Mouse (Mus musculus): ENCODE results near the gene Gpd1.
"Not testable (repeated sequence)": the region's sequence is repeated elsewhere in the genome, so short reads cannot be mapped to it uniquely, and the experiment has no call there.

Gpd1 gene

DNA sequence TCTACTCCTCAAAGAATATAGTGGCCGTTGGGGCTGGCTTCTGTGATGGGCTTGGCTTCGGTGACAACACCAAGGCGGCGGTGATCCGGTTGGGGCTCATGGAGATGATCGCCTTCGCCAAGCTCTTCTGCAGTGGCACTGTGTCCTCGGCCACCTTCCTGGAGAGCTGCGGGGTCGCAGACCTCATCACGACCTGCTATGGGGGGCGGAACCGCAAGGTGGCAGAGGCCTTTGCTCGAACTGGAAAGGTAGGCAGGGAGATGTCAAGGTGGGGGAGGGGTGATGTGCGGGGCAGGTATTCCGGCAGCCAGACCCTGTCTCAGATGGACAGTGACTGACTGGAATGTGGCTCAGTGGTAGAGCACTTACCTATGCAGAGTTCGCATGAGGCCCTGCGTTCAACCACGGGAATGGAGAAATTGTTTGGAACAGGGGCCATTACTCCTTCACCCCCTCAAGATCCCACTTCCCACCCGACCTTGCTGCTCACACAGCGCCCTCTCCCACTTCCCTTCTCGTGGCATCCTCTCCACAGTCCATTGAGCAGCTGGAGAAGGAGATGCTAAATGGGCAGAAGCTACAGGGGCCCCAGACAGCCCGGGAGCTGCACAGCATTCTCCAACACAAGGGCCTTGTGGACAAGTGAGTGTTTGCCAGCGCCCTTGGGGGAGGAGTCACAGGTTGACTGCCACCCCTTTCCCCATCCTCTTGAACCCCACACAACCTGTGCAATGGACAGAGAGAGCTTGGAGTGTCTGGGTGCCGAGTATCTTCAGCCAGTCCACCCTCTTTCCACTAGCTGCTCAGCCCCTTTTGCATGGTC, 4.8 kb downstream of the Gpd1 start:
- DNase-seq (ENCODE audit: low read depth, low spot score), result no peak

DNA sequence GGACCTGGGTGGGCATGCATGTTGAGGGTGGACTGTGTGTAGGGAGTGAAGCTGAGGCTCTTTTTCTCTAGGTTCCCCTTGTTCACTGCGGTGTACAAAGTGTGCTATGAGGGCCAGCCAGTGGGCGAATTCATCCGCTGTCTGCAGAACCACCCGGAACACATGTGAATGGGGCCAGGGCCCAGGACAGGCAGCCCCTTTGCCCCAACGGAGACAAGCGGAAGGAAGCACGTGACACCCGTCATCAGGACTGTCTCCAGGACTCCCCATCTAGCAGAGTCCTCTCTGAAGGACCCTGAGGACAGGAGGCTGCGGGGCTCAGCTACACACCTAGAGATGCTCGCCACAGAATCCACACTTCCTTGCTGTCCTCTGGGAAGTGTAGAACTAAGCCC, 5.8 kb downstream of the Gpd1 start:
- DNase-seq (ENCODE audit: low read depth, low spot score), result no peak

DNA sequence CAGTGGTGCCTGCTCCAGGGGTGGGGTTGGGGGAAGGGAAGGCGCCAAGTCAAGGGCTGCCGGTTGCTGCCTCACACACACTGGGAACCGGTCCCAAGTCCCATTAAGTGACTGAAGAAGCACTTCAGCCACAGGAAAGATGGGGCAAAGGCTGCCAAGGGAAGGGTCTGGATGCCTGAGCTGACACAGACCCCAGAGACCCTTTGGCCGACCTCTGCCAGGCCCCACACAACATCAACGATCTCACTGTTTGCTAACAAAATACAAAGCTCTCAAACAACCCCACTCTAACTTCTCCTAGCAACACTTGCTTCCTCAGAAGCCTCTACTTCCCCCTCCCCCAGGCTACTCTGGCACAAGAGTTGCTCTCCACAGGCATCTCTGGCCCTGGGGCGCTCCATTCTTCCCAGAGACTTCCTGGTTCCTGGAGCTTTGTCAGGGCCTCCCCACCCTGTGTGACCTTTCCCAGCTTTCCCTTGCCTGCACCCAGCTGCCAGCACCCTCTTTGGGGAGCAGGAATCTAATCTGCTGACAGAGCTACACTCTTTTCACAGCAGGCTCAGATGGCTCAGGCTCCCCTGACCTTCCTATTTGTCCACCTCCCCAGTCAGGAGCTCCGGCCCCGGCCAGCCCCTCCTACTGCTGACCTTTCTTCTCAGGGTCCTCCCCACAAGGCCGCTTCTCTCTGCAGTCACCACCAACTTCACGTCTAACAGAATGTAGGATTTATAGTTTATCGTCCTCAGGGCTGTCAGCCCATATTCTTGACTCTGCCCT, 6.4 kb downstream of the Gpd1 start:
- DNase-seq (ENCODE audit: low read depth, low spot score), result no peak

DNA sequence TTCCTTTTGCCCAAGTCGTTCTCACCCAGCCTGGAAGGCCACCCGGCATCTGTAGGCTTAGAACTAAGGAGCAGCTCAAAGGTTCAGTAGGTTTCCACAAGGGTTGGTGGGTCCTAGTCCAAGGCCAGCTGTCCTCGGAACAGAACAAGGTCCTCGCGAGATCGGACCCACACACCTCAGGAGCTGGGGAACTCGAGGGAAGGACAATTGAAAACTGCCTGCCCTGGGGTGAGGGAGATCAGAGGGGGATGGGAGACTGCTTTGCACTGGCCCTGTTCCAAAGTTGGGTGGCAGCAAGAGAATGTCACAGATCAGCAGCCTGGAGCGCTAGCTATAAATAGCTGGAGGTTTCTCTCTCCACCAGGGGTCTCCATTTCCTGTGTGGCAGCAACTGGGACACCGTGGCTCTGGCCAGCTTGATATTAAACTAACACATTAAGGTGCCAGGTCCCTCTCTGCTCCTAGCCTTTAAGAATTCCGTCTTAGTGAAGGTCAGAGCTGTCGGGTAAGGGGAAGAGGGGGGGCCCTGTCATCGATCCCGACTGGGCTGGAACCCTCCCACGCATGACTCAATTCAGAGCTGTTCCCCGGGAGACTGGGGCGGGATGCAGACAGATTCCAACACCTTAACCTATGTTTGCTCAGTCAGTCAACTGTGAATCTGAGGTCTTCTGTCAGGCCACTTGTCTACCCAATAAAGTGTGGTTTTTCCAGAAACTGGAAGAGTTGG, 7.1 kb downstream of the Gpd1 start:
- peak; percentile 68 for DNase-seq (ENCODE audit: low read depth, low spot score)

DNA sequence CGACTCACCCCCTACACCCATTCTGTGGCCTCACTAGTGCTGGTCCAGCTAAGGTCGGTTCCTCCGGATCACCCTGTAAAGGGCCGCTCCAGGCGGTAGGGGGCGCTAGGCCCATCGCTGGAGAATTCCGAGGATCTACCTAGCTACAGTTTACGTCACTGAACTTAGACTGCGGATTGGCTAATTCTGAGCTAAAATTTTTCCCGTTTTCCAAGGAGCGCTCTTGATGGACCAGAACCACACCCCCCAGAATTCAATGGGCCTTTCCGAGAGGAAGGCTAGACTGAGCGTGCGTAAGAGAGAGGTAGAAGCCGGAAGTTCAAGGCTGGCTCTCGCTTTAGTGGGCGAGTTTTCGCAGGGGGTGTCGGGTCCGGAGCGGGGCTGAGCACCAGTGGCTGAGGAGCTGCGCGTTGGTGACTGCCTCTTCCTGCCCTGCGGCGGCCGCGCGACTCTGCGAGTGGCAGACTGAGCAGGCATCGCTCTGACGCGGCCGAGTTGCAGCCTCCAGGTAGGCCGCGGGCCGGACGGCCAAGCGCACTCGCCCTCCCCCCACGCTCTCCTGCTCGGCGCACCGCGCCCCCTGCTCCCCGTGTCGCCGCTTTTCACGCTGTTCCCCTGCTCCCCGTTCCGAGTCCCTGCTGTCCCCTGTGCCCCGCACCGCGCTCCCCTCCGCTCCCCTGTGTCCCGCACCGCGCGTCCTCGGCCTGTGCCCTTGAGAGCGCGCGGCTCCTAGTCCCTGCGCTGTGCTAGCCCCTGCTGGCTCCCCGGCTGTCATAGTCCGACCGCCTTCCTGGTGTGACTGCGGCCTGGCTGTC, 8.2 kb downstream of the Gpd1 start, which contains the start of gene Cox14:
TSS of gene Cox14 (plus strand) at position 278 of the 815 bp plus-strand sequence.
- peak; percentile 99 for DNase-seq (ENCODE audit: low read depth, low spot score)

DNA sequence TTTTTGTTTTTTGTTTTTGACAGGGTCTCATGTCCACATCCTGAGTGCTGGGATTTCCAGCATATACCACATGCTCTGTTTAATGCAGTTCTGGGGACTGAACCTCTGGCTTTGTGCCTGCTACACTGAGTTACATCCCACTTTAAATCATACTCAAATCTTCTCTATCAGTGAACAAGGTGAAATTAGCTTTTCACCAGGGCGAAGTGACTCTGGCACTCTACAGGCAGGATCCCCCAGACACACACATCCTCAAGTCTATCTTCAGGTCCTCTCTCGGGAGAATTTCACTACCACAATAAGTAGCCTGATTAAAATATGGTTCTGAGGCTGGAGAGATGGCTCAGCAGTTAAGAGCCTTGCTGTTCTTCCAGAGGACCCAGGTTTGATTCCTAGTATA, 9.2 kb downstream of the Gpd1 start:
- DNase-seq (ENCODE audit: low read depth, low spot score), result no peak

DNA sequence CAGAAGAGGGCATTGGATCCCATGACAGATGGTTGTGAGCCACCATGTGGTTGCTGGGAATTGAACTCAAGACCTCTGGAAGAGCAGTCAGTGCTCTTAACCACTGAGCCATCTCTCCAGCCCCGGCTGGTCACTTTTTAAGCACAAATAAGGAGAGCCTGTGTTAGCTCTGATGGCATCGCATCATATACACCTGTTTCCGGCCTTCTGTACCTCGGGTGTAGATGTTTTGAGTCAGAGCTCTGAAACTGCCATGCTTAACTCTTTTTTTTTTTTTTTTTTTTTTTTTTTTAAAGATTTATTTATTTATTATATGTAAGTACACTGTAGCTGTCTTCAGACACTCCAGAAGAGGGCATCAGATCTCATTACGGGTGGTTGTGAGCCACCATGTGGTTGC, 9.7 kb downstream of the Gpd1 start:
- DNase-seq (ENCODE audit: low read depth, low spot score), result not testable (repeated sequence)

DNA sequence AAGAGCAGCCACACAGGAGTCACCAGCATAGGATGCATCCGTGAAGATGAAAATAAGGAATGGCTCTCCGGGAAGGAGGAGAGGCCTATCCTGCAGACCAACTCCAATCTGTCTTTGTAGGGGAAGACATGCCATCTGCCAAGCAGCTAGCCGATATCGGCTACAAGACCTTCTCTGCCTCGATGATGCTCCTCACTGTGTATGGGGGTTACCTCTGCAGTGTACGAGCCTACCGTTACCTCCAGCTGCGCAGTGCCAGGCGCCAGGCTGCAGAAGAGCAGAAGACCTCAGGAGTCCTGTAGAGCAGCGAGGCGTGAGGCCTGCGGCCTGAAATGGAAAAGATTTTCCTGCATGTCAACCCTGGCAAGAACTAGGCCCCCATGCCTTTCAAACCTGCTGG, 10.2 kb downstream of the Gpd1 start:
- DNase-seq (ENCODE audit: low read depth, low spot score), result no peak

DNA sequence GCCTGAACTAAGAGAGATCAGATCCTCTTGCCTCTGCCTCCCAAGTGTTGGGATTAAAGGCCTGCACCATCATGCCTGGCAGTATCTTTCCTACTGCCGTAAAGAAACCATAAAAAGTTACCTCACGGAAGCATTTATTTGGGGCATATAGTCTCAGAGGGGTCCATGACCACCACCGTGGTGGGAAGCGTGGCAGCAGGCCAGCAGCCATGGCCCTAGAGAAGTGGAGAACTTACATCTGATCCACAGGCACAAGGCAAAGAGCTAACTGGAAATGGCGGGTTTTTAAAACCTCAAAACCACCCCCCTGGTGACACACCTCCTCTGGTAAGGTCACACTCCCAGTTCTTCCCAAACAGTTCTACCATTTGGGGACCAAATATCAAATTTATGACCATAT, 10.9 kb downstream of the Gpd1 start:
- DNase-seq (ENCODE audit: low read depth, low spot score), result no peak

DNA sequence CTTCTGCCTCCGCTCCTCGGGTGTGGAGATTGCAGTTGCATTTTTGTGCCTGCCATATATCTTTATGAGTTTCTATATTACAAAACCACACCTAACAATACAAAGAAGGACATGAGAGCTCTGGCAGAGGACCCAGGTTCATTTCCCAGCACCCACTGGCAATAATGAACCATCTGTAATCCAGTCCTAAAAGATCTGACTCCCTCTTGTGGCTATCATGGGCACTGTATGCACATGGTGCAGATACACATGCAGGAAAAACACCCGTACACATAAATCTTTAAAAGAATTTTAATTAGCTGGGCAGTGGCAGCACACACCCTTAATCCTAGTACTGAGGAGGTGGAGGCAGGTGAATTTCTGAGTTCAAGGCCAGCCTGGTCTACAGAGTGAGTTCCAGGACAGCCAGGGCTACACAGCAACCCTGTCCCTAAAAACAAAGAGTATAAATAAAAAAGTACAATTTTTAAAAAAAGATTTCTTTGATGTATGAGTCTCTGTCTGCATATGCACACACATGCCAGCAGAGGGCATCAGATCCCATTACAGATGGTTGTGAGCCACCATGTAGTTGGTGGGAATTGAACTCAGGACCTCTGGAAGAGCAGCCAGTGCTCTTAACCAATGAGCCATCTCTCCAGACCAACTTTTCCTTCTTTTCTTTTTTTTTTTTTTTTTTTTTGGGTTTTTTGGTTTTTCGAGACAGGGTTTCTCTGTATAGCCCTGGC, 11.9 kb downstream of the Gpd1 start:
- no peak for DNase-seq (ENCODE audit: low read depth, low spot score)

DNA sequence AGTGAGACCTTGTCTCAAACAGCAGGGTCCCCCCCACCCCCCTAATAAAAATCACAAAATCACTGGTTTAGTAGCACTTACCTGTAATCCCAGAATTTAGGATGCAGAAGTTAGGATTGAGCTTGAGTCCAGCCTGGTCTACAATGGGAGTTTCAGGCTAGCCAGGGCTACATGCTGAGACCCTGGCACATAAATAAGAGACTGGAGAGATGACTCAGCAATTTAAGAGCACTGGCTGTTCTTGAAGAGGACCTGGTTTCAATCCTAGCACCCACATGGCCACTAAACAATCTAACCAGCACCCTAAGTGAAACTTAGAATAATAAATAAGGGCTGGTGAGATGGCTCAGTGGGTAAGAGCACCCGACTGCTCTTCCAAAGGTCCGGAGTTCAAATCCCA, 13.9 kb downstream of the Gpd1 start:
- no peak for DNase-seq (ENCODE audit: low read depth, low spot score)

DNA sequence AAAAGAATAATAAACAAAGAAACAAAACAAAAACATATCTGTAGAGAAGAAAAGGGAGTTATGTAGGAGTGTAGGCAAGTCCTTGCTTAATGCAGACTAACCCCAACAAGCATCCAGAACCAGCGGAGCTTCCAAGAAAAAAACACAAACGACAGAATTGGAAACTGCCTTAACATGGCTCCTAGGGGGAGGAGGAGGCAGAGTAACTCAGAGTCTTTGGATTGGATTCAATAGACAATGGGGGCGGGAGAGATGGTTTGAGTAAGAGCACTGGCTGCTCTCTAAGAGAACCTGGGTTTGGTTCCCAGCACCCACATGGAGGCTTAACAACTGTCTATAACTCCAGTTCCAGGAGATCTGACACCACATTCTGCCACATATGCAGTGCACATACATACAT, 14.4 kb downstream of the Gpd1 start:
- no peak for DNase-seq (ENCODE audit: low read depth, low spot score)

DNA sequence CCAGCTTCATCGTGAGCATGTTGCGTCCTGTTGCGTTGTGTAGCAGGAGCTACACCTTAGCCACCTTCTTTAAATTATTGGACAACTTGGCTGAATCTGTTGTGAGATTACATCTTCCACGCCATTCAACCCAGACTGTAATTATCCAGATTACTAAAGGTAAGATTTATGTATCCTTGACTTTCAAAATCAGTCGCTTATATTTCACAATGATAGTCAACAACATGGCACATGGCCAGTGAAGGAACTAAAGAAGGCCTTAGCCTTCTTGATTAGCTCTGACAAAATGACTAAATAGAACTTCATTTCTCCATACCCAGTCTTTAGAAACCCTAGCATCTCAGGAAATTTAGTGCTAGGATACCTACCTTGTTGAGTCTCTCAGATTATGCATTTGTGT, 15.9 kb downstream of the Gpd1 start:
- DNase-seq (ENCODE audit: low read depth, low spot score), result no peak

DNA sequence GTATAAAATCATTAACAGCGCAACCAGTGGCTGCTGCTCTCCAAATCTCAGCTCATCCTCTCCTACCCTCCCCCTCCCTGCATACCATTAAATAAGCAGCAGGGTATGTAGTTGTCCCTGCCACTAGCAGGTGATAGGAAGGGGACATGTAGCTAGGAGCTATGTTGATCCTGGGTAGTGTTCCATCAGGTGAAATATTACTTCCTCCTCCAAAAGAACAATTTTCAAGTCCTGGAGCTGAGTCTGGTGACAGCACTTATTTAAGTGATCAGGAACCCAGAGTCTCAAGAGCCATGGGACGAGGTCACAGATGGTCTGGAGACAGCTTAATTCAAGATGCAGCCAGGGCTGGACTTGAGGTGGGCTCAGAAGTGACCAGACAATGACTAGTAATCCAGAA, 18.3 kb downstream of the Gpd1 start:
- DNase-seq (ENCODE audit: low read depth, low spot score), result no peak

DNA sequence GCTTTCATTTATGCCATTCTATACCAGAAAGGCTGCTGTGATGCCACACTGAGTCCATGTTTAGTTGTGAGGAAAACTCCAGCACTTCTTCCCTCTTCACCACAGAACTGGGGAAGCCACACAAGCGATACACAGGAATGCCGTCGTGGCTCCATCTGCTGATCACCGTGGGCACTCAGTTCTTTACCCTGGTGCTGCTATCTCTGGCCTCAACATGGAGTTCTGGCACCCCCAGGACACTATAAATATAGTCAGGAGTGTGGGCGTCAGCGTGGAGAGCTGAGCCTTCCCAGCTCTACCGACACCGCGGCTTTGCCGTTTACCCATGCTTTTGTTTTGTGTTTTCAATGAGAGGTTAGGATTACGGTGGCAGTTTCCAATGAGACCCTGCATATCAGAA, 19.4 kb downstream of the Gpd1 start:
- no peak for DNase-seq (ENCODE audit: low read depth, low spot score)

DNA sequence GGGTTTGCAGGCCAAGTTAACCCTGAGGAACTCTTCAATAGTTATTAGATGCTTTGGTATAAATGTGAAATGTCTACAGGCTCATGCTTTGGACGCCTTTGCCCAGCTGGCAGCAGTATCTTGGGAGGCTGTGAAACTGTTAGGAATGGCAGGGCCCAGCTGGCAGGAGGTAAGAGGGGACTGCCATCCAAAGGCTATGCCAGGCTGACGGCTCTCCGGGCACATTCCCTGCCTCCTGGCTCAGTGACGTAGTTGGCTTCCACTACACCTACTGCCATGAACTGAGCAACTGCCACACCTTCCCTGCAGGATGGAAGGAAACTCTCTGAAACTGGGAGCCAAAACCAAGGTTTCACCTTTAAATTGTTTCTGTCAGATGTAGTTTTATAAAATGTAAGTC, 22.9 kb downstream of the Gpd1 start:
- DNase-seq (ENCODE audit: low read depth, low spot score), result no peak

DNA sequence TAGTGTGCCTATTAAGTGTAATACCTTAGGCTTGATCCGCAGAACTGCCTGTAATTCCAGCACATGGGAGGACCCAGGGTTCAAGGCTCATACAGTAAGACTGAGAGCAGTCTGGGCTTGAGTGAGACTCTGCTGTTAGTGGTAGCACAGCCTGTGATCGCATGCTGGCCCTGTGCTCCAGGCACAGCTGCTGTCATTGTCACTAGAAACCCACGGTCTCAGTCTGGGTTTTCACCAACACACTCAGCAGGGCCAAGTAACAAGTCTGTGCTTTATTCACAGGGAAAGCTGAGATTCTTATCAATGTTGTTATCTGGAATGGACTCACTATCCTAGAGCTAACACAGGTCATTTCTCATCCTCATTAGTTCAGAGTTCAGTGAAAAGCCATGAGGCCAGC, 36.9 kb downstream of the Gpd1 start:
- DNase-seq (ENCODE audit: low read depth, low spot score), result no peak

DNA sequence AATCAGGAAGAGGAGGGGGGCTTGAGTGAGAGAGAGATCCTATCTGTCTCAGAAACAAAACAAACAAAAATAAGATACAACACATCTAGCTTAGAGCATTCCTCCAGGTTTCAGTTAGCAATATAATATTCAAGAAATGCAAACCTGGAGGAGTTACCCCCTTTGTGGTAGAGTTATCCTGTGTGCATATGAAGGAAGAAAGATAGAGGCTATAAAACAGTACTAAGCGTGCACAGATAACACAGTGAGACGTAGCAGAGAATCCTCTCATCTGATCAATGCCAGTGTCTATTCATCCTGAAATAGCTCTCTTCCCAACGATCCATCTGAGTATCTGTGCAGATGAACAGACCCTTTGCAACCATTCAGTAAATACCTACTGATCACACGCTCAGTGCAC, 50.2 kb downstream of the Gpd1 start:
- no peak for DNase-seq (ENCODE audit: low read depth, low spot score)

DNA sequence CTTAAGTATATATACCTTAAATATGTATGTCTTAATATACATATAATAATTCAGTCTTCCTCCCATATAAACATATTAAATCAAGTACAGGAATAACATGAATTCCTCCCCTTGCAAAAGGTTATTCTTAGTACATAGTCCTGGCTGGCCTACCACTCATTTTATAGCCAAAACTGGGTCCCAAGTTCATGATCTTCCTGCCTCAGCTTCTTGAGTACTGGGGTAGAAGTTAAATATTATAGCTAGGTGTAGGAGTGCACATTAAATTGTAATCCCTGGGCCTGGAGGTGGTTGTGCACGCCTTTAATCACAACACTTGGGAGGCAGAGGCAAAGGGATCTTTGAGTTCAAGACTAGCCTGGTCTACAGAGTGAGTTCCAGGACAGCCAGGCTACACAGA, 51.4 kb downstream of the Gpd1 start:
- no peak for DNase-seq (ENCODE audit: low read depth, low spot score)

DNA sequence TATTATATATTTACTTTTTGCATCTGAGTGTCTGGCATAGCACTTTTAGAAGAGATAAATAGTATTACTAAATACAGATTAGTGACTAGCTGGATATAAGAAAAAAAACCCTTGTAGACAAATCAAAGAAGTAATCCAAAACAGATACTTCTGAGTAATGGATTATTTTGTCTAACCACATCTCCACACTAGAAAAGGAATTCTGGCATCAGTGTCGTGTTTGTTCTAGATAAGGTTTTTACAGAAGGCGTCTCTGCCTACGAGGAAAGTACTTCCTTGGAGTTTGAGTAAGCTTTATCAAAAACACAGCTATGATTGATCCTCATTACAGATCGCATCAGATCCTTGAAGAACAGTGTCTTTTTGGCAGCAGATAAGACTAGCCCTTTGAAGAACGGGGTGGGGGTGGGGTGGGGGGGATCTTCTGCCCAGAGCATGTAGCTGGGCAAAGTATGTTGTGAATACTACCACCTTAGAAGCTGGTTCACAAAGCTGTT, 53.7 kb downstream of the Gpd1 start:
- no peak for DNase-seq (ENCODE audit: low read depth, low spot score)
